Mouse (Mus musculus): ENCODE results near the gene Stox2.

DNA sequence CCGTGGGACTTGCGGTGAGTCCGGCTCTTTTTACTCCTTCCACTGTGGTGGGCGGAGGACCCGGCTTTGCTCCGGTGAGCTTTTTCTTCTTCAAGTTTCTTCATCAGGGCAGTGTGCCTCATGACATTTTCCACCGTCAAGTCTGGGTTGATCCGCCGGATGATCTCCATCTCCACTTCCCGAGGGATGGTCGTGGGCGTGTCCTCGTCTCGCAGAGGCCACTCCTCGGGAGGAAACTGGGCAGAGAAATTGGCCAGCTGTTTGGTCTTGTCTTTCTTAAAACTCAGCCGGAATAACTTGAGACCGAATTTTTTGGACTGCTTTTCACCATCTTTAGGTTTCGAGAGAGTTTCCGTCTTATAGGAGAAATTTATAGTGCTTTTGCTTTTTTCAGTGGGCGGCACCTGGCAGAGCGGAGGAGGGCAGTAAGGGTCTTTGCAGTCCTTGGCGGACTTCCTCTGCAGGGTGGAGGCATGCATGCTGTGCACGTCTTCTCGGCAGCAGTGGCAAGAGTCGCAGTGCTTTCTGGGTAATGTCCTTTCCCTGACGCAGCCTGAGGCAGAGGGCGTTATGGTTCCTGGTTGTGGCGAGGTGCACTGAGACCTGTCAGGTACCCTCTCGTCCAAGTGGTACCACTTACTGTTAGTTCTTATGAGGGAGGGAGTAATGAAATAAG is 252.7 kb downstream of the Stox2 start:
- TF ChIP-seq CTCF (IDR thresholded peaks at IDR 0.05; ENCODE audit: low read depth) (no peak), EP300 (IDR thresholded peaks at IDR 0.05; ENCODE audit: low read depth) (no peak)

Measured in liver, postnatal 0 days (tissue).